Comparison of ENCODE assay signal across 8 mouse cellular contexts in the genomic region with DNA sequence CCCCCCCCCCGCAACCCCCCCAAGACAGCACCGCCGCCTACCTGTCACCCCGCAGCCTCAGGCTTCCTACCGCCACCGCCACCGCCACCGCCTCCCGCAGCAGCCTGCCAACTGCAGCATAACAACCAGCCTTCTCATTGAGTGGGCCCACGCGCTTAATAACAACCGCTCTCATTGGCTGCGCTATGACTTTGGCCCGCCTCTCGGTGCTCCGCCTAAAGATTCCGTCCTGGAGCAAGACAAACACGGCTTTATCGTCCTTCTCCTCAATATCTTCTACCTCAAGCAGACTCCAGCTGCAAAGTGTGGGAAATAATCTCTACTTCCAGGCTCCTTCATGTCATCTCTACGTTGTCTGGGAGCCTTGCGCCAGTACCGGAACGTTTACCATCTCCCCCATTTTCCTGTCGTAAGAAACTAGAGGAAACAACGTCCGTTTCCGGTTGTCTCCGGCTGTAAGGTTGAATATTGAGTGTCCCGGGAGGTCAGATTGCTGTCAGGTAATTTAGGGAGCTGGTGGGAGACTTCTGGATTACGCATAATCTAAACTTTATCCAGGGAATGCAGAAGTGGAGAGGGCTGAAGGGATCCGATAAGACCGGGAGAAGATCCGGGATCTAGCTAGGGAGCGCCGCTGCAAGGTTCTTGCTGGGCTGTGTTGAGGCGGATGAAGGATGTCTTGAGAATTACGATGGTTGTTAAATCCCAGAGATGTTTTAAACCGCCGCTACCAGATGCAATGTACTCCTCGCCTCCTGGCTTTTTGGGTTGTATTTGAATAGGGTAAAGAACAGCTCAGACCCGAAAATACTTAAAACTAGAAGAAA. TPM values are rescaled to one million over a fixed set of nuclear protein-coding genes. Genes with fewer than 3 reads are reported as not detected.
A peak's percentile ranks its signal among the peaks of the same experiment; 100 is the strongest.
DNase-seq lines count a peak whose midpoint lies in the region; ATAC-seq and TF ChIP-seq lines count a peak whose summit lies in the region.

A gene (minus strand): TSS at position 153 of the 827 bp plus-strand sequence.
A gene (plus strand): TSS at position 214 of the 827 bp plus-strand sequence.

- H3K4me2 ChIP-seq in forebrain, postnatal 0 days (ENCODE audit: low read depth) = peak within 1 kb of the TSS; percentile 75
- H3K4me2 ChIP-seq in lung, embryonic 16.5 days (ENCODE audit: low read depth, low read length) = peak within 1 kb of the TSS; percentile 68

- peak within 1 kb of the TSS; percentile 85 for H3K4me3 ChIP-seq in G1E (ENCODE audit: low read depth, low read length)
- H3K4me3 ChIP-seq in forebrain, postnatal 0 days (ENCODE audit: low read depth, low read length) = peak within 1 kb of the TSS; percentile 92
- H3K4me3 ChIP-seq in lung, embryonic 16.5 days (ENCODE audit: low read length) = peak within 1 kb of the TSS; percentile 59

- no peaks in the 10 kb centered on the region for H3K9me3 ChIP-seq in G1E (replicated peaks)
- H3K9me3 ChIP-seq in forebrain, postnatal 0 days (ENCODE audit: low read length) = no peaks in the 10 kb centered on the region
- no peaks in the 10 kb centered on the region for H3K9me3 ChIP-seq in lung, embryonic 16.5 days (ENCODE audit: control insufficient read depth, low read length)

- no peak for TF ChIP-seq CTCF in G1E (IDR thresholded peaks at IDR 0.05; ENCODE audit: low read depth, low read length)
- peak; percentile 22; the same call in 1 of the 2 replicates for TF ChIP-seq CTCF in forebrain, postnatal 0 days (IDR thresholded peaks at IDR 0.05; ENCODE audit: low read depth)

- ATAC-seq in G1E (ENCODE audit: extremely low read depth, insufficient number of reproducible peaks, low FRiP score, poor library complexity, severe bottlenecking) = peak; percentile 98
- peak; percentile 99 for ATAC-seq in forebrain, postnatal 0 days
- peak; percentile 99 to 100 for ATAC-seq in hematopoietic stem cell, adult 5-6 weeks (replicated peaks in 1 of 2; ENCODE audit: insufficient read depth in 1 of 2, low FRiP score in 2 of 2, low TSS enrichment in 1 of 2, low read depth in 1 of 2, poor library complexity in 2 of 2, severe bottlenecking in 2 of 2)
- peak; percentile 97 for ATAC-seq in lung, embryonic 16.5 days (ENCODE audit: low read depth)

- H3K9ac ChIP-seq in forebrain, postnatal 0 days = peak within 1 kb of the TSS; percentile 82
- peak within 1 kb of the TSS; percentile 89 for H3K9ac ChIP-seq in lung, embryonic 16.5 days (ENCODE audit: low read length)

- no peaks in the 10 kb centered on the region for H3K27me3 ChIP-seq in G1E (ENCODE audit: insufficient read depth, low read length)
- no peaks in the 10 kb centered on the region for H3K27me3 ChIP-seq in forebrain, postnatal 0 days (ENCODE audit: insufficient read depth, low read length)
- H3K27me3 ChIP-seq in lung, embryonic 16.5 days (ENCODE audit: control insufficient read depth, insufficient read depth, low read depth, low read length) = no peaks in the 10 kb centered on the region

- H3K27ac ChIP-seq in forebrain, postnatal 0 days (ENCODE audit: low read depth, low read length) = peak within 1 kb of the TSS; percentile 91
- H3K27ac ChIP-seq in lung, embryonic 16.5 days (ENCODE audit: low read length) = peak within 1 kb of the TSS; percentile 81

- peaks cover 20% of the 10 kb centered on the region for H3K36me3 ChIP-seq in G1E (replicated peaks)
- peaks cover 6% of the 10 kb centered on the region; the same call in 1 of the 2 replicates for H3K36me3 ChIP-seq in forebrain, postnatal 0 days (ENCODE audit: insufficient read depth)
- 0 out of 2 replicates have a peak, but pooled peaks cover 3% of the 10 kb centered on the region for H3K36me3 ChIP-seq in lung, embryonic 16.5 days (ENCODE audit: control insufficient read depth, insufficient read depth, low read length)

- peaks cover 19% of the 10 kb centered on the region for H3K4me1 ChIP-seq in G1E (ENCODE audit: insufficient read depth, low read depth, low read length)
- peaks cover 8% of the 10 kb centered on the region; the same call in 1 of the 2 replicates for H3K4me1 ChIP-seq in forebrain, postnatal 0 days (ENCODE audit: insufficient read depth)
- H3K4me1 ChIP-seq in lung, embryonic 16.5 days (replicated peaks; ENCODE audit: control insufficient read depth, insufficient read depth, low read length) = peaks cover 9% of the 10 kb centered on the region; the same call in 1 of the 2 replicates

- WGBS in forebrain, postnatal 0 days = under 1% methylated on average over 41 of the region's 41 CpGs
- under 1% methylated on average over 41 of the region's 41 CpGs for WGBS in lung, embryonic 16.5 days

- peak; percentile 96 for DNase-seq in G1E (ENCODE audit: low spot score)
- DNase-seq in cerebellum, adult 18-20 months = peak; percentile 91 to 92
- peak; percentile 96 for DNase-seq in forebrain, postnatal 0 days
- DNase-seq in layer of hippocampus, adult 9-10 months (ENCODE audit: low spot score) = peak; percentile 86
- peak; percentile 86 for DNase-seq in ovary, postnatal 10 days (ENCODE audit: low spot score)
- peak; percentile 82 to 83 for DNase-seq in thymus, postnatal 10 days (ENCODE audit: low spot score in 2 of 2)

RNA-seq across cellular contexts. Expression of the first gene that starts in this region (rescaled TPM):
- total RNA-seq in G1E (2014; fragmentation: Nextera tagmentation) = 28.3 and 34.5 TPM in 2 replicates
- 32.9 and 35.0 TPM in 2 replicates for total RNA-seq in G1E (2017)
- 7.1 and 10.3 TPM in 2 replicates for polyA plus RNA-seq in G1E (2012)
- 19.3 and 25.4 TPM in 2 replicates for total RNA-seq in forebrain, postnatal 0 days (2014; rRNA removed)
- polyA plus RNA-seq in forebrain, postnatal 0 days (2015; fragmentation: Nextera tagmentation; extraction: Ambion mirVana) = 5.4 and 12.5 TPM in 2 replicates
- 17.9 and 35.1 TPM in 2 replicates for total RNA-seq in hematopoietic stem cell, adult 5-6 weeks (2017)
- 7.2 and 8.7 TPM in 2 replicates for polyA plus RNA-seq in lung, embryonic 16.5 days (2015; fragmentation: Nextera tagmentation; extraction: Ambion mirVana)

RNA-seq across cellular contexts. Expression of the second gene that starts in this region (rescaled TPM):
- total RNA-seq in G1E (2014; fragmentation: Nextera tagmentation) = 34.5 and 57.8 TPM in 2 replicates
- total RNA-seq in G1E (2017) = 168 and 172 TPM in 2 replicates
- polyA plus RNA-seq in G1E (2012) = 5.8 and 7.5 TPM in 2 replicates
- total RNA-seq in forebrain, postnatal 0 days (2014; rRNA removed) = 98.4 and 118 TPM in 2 replicates
- 198 and 249 TPM in 2 replicates for polyA plus RNA-seq in forebrain, postnatal 0 days (2015; fragmentation: Nextera tagmentation; extraction: Ambion mirVana)
- total RNA-seq in hematopoietic stem cell, adult 5-6 weeks (2017) = 51.0 and 89.8 TPM in 2 replicates
- 176 and 178 TPM in 2 replicates for polyA plus RNA-seq in lung, embryonic 16.5 days (2015; fragmentation: Nextera tagmentation; extraction: Ambion mirVana)

Comparison
In these comparisons a context has a peak if more than half of its experiments do, and no peak if none do; other contexts are left out.
1. Peak in every context shown above with its lines: DNase-seq, ATAC-seq, H3K4me3 ChIP-seq and H3K27ac ChIP-seq.
2. RNA of the second gene that starts in this region (polyA plus RNA-seq): 198 to 249 TPM in forebrain, postnatal 0 days and 176 to 178 TPM in lung, embryonic 16.5 days; 5.8 to 7.5 TPM in G1E; every median in the first group is over 10 times any median in the second.